Mouse (Mus musculus) intestine, embryonic 14.5 days (tissue): ENCODE data around the gene Gm21973. TPM values are rescaled to one million over a fixed set of nuclear protein-coding genes. Genes with fewer than 3 reads are reported as not detected.

Source experiments
- ATAC-seq: fragments of 200-750 bp; cut with Nextera tagmentation; replicated peaks from 2 replicates; pipeline ENCODE4 v1.8.0; 2017; ENCODE audit warnings: low read depth, moderate number of reproducible peaks, moderate TSS enrichment, moderate library complexity; ENCODE audit not compliant: low FRiP score, low TSS enrichment
- DNase-seq: peaks from one replicate; pipeline ENCODE4 v3.0.0-alpha.2; 2018; ENCODE audit warnings: low spot score
- H3K27ac ChIP-seq: fragments of 300-500 bp; sonication (generic); 2 replicates; pipeline ENCODE4 v1.5.1; 2014; ENCODE audit warnings: low read depth, mild to moderate bottlenecking, control low read depth
- H3K27me3 ChIP-seq: fragments of 300-500 bp; sonication (generic); replicated peaks from 2 replicates; pipeline ENCODE4 v1.6.1; 2014; ENCODE audit warnings: low read length, control low read depth; ENCODE audit not compliant: control insufficient read depth, insufficient read depth
- H3K36me3 ChIP-seq: fragments of 300-500 bp; sonication (generic); 2 replicates; pipeline ENCODE4 v1.6.1; 2014; ENCODE audit warnings: low read length, control low read depth; ENCODE audit not compliant: control insufficient read depth, insufficient read depth
- H3K4me1 ChIP-seq: fragments of 300-500 bp; sonication (generic); replicated peaks from 2 replicates; pipeline ENCODE4 v1.6.1; 2014; ENCODE audit warnings: low read length, control low read depth, mixed read lengths; ENCODE audit not compliant: control insufficient read depth, insufficient read depth
- H3K4me2 ChIP-seq: fragments of 300-500 bp; sonication (generic); 2 replicates; pipeline ENCODE4 v1.6.1; 2014; ENCODE audit warnings: low read length
- H3K4me3 ChIP-seq: fragments of 300-500 bp; sonication (generic); 2 replicates; pipeline ENCODE4 v1.5.1; 2014; ENCODE audit warnings: low read depth, low read length, control low read depth, mixed read lengths
- H3K9ac ChIP-seq: fragments of 300-500 bp; sonication (generic); 2 replicates; pipeline ENCODE4 v1.6.1; 2014; ENCODE audit warnings: mild to moderate bottlenecking, low read length
- H3K9me3 ChIP-seq: fragments of 300-500 bp; sonication (generic); 2 replicates; pipeline ENCODE4 v1.6.1; 2016; ENCODE audit warnings: low read length, control low read depth; ENCODE audit not compliant: control insufficient read depth
- WGBS: fragments of 180-500 bp; shearing (Covaris S2); extraction: QIAGEN DNeasy Blood & Tissue Kit; methylation state at CpG from one replicate; pipeline ENCODE4 v1.1.7; 2014; 5-methylcytosine and 5-hydroxymethylcytosine counted together
- polyA plus RNA-seq: library from polyadenylated mRNA; unstranded; fragments of >200 nt; fragmentation: Nextera tagmentation; extraction: Ambion mirVana; gene quantifications from 2 replicates; pipeline ENCODE4 v1.2.1, GENCODE M21; 2014

The Gm21973 gene
- polyA plus RNA-seq = not detected in 2 replicates

DNA sequence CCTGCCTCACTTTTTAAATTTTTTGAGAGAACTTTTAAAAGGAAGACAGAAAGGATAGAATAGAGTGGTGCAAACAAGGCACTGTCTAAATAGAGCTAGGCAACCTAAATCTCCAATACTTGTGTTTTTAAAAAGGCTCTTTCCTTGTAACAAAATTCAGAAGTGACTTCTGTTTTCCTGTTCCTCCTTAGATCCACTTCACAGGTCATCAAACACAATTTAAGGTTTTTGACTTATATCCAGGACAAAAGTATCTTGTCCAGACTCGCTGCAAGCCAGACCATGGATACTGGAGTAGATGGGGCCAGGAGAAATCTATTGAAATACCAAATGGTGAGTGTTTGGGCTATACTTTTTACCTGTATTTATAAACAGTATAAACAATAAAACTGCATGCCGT lies at the start of gene Gm21973:
Gene Gm21973 (plus strand): TSS at position 301 of the 400 bp plus-strand sequence.
- no peaks in the 10 kb centered on the region for H3K4me1 ChIP-seq
- DNase-seq (no peak), ATAC-seq (no peak)
- no peak within 1 kb of the TSS for H3K9ac ChIP-seq
- no peaks in the 10 kb centered on the region for H3K27me3 ChIP-seq
- H3K4me2 ChIP-seq = no peak within 1 kb of the TSS
- H3K4me3 ChIP-seq = no peak within 1 kb of the TSS
- no peaks in the 10 kb centered on the region for H3K36me3 ChIP-seq
- H3K9me3 ChIP-seq = no peaks in the 10 kb centered on the region
- 88% methylated on average over 2 of the region's 2 CpGs for WGBS
- no peak within 1 kb of the TSS for H3K27ac ChIP-seq

DNA sequence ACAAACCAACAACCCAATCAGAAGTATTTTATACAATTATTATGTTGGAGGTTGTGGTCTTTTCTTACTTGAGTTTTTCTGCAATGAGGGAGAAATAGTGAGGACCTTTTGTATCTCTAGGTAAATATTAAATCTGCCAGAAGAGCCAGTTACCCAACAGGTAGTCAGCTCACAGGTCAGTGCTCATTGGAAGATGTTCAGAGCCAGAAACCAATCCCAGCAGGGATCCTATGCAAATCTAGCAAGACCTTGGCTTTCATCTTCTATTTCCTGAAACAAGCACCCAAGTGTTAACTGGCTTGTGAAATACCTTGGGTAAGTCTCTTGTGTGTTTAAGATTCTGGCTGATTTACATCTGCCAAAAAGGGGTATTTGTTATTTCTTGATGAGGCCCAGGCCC lies 48.8 kb upstream of the Gm21973 start:
- DNase-seq (no peak), ATAC-seq (no peak)
- H3K36me3 ChIP-seq = no peaks in the 10 kb centered on the region
- H3K27ac ChIP-seq = no peak overlapping the region
- H3K4me1 ChIP-seq = no peaks in the 10 kb centered on the region
- H3K27me3 ChIP-seq = no peaks in the 10 kb centered on the region
- H3K9me3 ChIP-seq = no peaks in the 10 kb centered on the region
- no peak overlapping the region for H3K4me2 ChIP-seq
- no peak overlapping the region for H3K4me3 ChIP-seq
- no peak overlapping the region for H3K9ac ChIP-seq

DNA sequence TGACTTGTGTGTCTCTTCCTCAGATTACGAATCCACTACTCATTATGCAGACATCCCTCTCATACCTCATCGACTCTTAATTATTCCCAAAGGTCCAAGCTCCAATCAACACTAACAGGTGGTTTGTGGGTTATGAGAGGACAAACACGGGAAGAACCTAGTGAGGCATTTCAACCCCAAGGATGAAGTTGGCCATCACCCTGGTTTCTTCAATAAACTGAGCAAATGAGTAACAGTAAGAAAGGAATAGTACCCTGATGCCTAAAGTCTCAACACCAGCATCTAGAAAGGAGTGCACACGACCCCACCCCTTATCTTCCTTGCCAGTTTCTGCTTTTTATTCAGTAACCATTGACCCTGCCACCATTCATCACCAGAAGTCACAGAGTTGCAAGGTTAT lies 47.7 kb upstream of the Gm21973 start:
- ATAC-seq (no peak), DNase-seq (no peak)
- Histone ChIP-seq H3K4me1 (no peaks in the 10 kb centered on the region), H3K27ac (no peak overlapping the region), H3K27me3 (no peaks in the 10 kb centered on the region), H3K9me3 (no peaks in the 10 kb centered on the region), H3K36me3 (no peaks in the 10 kb centered on the region), H3K4me2 (no peak overlapping the region), H3K9ac (no peak overlapping the region), H3K4me3 (no peak overlapping the region)
- 81% methylated on average over 4 of the region's 4 CpGs for WGBS

DNA sequence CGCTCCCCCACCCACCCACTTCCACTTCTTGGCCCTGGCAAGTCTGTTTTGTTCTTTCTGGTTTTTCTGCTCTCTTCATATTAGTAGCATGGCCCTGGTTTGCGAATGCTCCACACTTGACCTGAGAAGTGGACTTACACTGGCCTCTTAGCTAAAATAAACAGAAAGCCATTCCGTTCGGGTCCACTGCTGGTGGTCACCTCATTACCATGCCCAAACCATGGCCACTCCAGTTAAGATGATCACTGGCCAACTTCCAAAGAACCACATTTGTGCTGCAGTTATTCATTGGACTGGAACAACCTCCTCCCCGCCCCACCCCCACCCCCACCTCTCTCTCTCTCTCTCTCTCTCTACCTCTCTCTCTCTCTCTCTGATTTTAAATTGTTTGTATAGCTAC lies 43.6 kb upstream of the Gm21973 start:
- Histone ChIP-seq H3K36me3 (no peaks in the 10 kb centered on the region), H3K4me2 (no peak overlapping the region), H3K27ac (no peak overlapping the region), H3K9me3 (no peaks in the 10 kb centered on the region), H3K4me1 (no peaks in the 10 kb centered on the region), H3K9ac (no peak overlapping the region), H3K4me3 (no peak overlapping the region), H3K27me3 (no peaks in the 10 kb centered on the region)
- WGBS = 68% methylated on average over 5 of the region's 5 CpGs
- ATAC-seq = no peak
- DNase-seq = no peak

DNA sequence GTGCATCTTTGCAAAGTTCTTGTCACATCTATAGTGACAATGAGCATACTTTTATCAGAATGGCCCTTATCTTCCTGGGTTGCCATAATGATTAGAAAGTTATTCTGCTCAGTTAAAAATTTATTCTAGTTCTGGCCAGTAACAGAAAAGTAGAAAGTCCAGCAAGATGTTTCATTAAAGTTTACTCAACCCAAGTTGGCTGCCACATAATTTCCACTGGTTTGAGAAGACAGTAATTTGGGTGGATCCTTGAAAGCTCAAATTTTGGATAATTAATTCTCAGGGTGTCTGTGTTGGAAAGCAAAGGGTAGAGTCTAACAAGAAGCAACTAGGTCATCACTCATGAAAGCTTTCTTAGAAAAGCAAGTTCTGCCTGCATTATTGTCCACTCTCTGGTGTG lies 41.5 kb upstream of the Gm21973 start:
- Histone ChIP-seq H3K4me3 (no peak overlapping the region), H3K4me2 (no peak overlapping the region), H3K4me1 (no peaks in the 10 kb centered on the region), H3K27me3 (no peaks in the 10 kb centered on the region), H3K9me3 (no peaks in the 10 kb centered on the region), H3K27ac (no peak overlapping the region), H3K9ac (no peak overlapping the region), H3K36me3 (no peaks in the 10 kb centered on the region)
- ATAC-seq = no peak
- DNase-seq = no peak

DNA sequence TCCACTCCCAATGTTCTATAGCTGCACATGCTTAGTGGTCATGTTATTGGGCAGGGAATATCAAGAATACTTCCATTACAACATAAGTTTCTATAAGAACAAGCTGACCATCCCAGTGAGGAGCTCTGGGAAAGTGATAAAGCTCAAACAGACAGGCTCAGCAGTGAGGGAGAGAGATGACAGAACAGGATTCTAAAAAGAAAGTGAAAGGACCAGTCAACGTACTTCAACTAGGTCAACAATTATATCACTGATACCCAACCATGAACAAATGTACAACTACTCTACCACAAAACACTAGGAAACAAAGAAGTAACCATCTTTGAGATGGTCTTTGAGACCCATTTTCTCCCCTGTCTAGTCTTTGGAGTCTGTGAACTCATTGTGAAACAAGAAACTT lies 28.6 kb upstream of the Gm21973 start:
- no peaks in the 10 kb centered on the region for H3K36me3 ChIP-seq
- ATAC-seq (no peak), DNase-seq (no peak)
- H3K4me2 ChIP-seq = no peak overlapping the region
- no peak overlapping the region for H3K4me3 ChIP-seq
- no peak overlapping the region for H3K9ac ChIP-seq
- H3K27me3 ChIP-seq = no peaks in the 10 kb centered on the region
- no peaks in the 10 kb centered on the region for H3K4me1 ChIP-seq
- 89% methylated on average over 1 of the region's 1 CpGs for WGBS
- no peaks in the 10 kb centered on the region for H3K9me3 ChIP-seq
- H3K27ac ChIP-seq = no peak overlapping the region

DNA sequence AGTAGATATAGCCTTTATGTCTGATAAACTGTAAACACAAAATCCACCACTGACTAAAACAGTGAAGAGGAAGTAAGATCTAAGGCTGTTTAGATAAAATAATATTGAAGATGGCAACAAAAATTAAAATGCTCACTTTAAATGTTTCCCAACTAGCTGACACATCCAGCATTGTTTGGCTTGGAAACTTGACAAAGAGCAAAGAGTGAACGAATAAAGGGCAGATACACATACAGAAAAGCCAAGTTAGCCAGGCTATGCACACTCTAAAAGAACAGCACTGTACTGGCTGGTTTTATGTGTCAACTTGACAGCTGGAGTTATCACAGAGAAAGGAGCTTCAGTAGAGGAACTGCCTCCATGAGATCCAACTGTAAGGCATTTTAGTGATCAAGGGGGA lies 27.1 kb upstream of the Gm21973 start:
- H3K9me3 ChIP-seq = no peaks in the 10 kb centered on the region
- ATAC-seq = no peak
- H3K27ac ChIP-seq = no peak overlapping the region
- no peak overlapping the region for H3K9ac ChIP-seq
- no peaks in the 10 kb centered on the region for H3K4me1 ChIP-seq
- H3K4me2 ChIP-seq = no peak overlapping the region
- H3K27me3 ChIP-seq = no peaks in the 10 kb centered on the region
- H3K36me3 ChIP-seq = no peaks in the 10 kb centered on the region
- H3K4me3 ChIP-seq = no peak overlapping the region
- 76% methylated on average over 1 of the region's 1 CpGs for WGBS
- DNase-seq = no peak

DNA sequence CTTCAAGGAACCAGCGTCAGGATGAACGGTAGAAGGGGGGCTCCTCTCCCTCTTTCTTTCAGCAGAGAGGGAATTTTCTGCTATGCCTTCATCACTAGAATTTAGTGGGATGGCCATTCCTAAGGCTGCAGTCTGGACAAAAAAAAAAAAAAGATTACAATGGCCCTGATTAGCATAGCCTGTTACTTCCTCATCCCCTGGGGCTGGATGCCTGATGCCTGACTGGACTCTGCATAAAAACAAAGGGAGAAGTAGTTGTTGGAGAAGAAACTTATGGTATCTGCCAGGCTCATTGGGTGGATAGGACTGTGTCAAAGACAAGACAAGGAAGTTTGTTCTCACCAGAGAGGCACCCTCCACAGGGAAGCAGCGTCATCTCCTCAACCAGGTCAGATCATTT lies 25.7 kb upstream of the Gm21973 start:
- Histone ChIP-seq H3K4me3 (no peak overlapping the region), H3K36me3 (no peaks in the 10 kb centered on the region), H3K4me2 (no peak overlapping the region), H3K9ac (no peak overlapping the region), H3K9me3 (no peaks in the 10 kb centered on the region), H3K4me1 (no peaks in the 10 kb centered on the region), H3K27ac (no peak overlapping the region), H3K27me3 (no peaks in the 10 kb centered on the region)
- ATAC-seq (no peak), DNase-seq (no peak)
- 76% methylated on average over 3 of the region's 3 CpGs for WGBS

DNA sequence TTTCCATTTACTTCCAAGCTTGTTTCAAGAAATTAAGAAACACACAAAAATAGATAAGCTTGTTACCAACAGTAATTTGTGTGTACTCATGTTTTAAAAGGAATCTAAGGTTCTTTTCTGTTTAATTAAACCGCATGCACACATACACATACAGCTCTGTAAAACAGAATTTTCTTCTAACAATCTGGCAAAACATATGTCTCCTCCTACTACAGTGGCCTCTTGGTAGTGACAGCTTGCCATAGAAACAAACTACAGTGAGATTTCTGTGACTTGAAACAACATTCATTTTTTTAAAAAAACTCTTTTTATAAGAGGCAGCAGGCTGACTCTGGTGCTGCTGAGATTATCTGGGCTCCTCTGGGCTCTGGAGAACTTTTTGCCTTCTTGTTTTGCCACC lies 18.7 kb upstream of the Gm21973 start:
- H3K4me1 ChIP-seq = no peaks in the 10 kb centered on the region
- DNase-seq = no peak
- H3K4me2 ChIP-seq = no peak overlapping the region
- H3K9ac ChIP-seq = no peak overlapping the region
- H3K27me3 ChIP-seq = no peaks in the 10 kb centered on the region
- no peaks in the 10 kb centered on the region for H3K36me3 ChIP-seq
- no peak for ATAC-seq
- H3K4me3 ChIP-seq = no peak overlapping the region
- H3K9me3 ChIP-seq = no peaks in the 10 kb centered on the region
- WGBS = 85% methylated on average over 1 of the region's 1 CpGs
- no peak overlapping the region for H3K27ac ChIP-seq
